Mouse (Mus musculus) layer of hippocampus, adult 9-11 months (tissue): ENCODE measurements around the gene Gm28048.

ENCODE experiments used
- DNase-seq: peaks from one replicate; pipeline ENCODE4 v3.0.0; 2022

The Gm28048 gene

DNA sequence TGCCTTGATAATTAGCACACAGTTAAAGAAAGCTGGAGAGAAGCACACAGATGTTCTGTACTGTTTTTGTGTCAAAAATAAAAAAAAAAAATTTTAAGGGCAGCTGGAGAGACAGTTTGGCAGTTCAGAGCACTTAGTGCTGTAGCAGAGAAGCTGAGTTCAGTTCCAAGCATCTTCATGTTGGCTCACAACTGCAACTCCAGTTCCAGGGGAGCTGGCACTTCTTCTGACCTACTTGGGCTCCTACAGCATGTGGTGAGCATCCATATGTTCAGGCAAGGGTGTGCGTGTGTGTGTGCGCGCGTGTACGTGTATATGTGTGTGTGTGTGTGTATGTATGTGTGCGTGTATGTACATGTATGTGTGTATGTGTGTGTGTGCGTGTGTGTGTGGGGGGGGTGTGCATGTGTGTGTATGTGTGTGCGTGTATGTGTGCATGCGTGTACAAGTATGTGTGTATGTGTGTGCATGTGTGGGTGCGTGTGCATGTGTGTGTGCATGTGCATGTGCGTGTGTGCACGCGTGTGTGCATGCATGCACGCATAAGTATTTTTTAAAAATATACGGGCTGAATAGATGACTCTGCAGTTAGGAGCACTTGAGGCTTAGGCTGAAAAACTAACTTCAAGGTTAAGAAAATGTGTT is 152.8 kb downstream of the Gm28048 start:
- no peak for DNase-seq

- DNase-seq = no peak
These were observed 154.3 kb downstream of the Gm28048 start for GRCm38 (mm10) chr11:22827514-22828080.

GRCm38 (mm10) chr11:22826665-22827064 is 155.2 kb downstream of the Gm28048 start:
- no peak for DNase-seq

DNA sequence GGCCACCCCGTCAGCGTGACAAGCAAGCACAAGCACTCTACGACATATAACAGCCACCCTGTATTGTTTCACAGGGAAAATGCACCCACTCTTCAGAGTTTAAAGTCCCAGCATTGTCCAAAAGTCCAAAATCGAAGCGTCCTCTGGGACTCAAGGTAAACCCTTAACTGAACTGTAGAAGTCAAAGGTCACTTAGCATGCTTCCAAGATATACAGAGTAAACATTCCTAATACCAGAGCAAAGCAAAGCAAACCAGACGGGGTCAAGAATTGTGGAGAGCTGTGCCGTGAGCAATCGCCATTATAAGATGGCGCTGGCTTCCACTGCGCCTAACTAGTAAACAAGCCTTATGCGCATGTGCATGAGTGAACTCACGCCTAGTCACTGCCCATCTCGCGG is 155.8 kb downstream of the Gm28048 start:
- no peak for DNase-seq

GRCm38 (mm10) chr11:22825548-22825947 is 156.3 kb downstream of the Gm28048 start:
- DNase-seq = no peak

DNA sequence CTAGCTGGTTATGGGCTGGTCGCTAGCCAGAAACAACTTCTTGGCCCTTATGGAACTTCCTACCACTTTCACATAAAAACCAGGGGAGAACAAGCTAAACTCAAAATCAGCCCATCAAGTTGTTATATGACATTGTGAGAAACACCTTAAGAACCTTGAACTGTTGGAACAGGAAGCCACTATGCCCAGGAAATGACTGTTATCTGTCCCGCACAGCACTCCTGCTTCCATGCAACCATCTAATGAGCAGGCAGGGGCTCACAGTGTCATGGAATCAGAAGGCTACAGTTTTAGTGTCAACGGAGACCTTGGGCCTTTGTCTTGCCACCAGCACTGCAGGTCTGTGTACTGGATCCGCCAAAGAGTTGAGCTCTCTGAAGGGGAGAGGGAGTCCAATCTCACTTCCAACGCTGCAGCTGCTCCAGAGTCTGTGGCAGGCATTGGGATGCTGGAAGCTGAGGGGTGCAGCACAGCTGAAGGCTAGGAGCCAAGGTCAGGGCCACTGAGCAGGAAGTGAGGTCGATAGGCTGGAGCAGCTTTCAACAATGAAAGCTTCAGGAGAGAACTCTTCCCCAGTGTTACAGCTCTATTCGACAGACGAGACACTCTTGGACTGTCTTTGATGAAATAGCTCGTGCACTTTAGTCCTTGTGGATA is 157.7 kb downstream of the Gm28048 start:
- DNase-seq = no peak

- no peak for DNase-seq
These were observed 160.6 kb downstream of the Gm28048 start for GRCm38 (mm10) chr11:22821243-22821642.

DNA sequence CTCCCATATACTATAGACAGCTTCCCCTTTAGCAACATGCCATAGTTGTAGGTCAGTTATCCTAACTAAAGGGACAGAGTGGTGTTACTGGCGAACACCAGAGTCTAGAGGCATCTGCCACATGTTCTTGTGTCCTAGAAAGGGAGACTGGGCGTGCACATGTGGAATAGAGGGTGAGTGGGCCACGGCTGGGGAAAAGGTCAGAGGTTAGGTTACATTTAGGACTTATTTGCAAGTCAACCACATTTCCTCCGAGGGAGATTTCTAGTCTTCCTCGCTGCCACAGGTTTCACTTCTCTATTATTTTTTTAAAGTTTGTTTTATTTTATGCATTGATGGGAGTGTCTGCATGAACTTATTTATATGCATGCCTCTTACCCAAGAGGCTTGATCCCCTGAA is 163.5 kb downstream of the Gm28048 start:
- DNase-seq = no peak

- no peak for DNase-seq
These were observed 166.0 kb downstream of the Gm28048 start for GRCm38 (mm10) chr11:22815877-22816276.

- no peak for DNase-seq
These were observed 166.7 kb downstream of the Gm28048 start for GRCm38 (mm10) chr11:22815143-22815542.

GRCm38 (mm10) chr11:22813921-22814704 is 167.8 kb downstream of the Gm28048 start:
- DNase-seq = no peak

DNA sequence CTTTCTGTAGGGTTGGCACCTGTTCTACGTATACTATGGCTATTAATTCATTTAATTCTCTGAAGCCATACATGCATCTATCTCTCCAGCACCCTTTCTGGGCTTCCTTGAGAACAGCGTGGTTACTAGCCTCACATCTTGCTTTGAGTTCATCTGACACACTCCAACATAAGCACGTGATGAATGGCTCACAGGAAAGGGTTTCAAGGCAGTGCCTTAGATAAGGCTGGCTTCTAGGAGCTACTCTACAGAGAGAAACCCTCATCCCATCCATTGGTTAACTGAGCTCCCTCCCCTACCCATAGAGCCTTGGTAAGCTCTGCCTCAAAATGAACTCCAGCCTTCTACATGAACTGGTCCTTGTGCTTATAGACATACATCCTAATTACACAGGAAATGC is 168.5 kb downstream of the Gm28048 start:
- no peak for DNase-seq

DNA sequence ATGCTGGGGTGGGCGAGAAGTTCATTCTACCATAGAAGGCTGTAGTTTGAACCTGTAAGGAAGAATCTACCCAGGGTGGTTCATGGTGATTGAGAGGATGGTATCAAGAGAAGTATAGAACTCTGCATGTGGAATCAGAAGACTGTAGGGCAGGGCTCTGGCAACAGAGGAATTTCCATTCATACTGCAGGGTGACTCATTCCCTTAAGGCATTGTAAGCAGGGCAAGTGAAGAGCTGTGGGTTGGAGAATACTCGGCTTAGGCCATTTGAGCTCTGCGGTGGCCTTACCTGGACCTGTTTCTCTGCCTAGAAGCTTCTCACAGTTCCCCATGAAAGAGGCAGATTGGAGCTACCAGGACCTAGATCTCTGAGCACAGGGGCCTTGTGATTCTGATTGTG is 170.5 kb downstream of the Gm28048 start:
- DNase-seq = no peak

DNA sequence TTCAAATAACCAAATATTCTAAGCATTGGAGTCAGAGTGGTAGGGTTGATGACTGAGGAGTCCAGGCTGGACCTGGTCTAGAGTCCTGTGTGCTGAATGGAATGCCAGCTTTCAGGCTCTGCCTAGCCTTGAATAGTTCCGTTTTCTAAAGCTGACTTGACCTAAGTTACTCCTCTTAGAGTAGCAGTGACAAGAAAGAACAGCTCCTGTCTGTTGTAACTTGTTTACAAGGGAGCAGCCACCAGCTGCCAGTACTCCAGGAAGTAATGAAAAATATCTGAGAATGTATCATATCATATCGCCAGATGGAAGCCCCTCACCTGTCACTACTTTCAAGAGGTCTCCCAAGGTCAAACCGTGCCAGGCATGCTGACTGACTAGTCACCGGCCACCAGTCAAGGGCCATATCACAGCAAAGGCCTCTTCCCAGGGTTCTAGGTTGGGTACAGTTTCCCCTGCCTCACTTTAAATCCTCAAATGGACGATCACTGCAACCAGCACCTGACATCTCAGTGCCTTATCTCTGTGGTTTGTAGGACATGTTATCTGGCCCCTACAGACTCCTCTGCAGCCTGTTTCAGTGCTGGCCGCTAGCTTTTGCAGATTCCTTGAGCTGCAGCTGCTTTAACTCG is 172.3 kb downstream of the Gm28048 start:
- no peak for DNase-seq

- no peak for DNase-seq
These were observed 173.8 kb downstream of the Gm28048 start for GRCm38 (mm10) chr11:22808040-22808439.

GRCm38 (mm10) chr11:22805171-22805570 is 176.7 kb downstream of the Gm28048 start:
- DNase-seq = no peak

GRCm38 (mm10) chr11:22799987-22800424 is 181.9 kb downstream of the Gm28048 start:
- no peak for DNase-seq

- DNase-seq = no peak
These were observed 183.0 kb downstream of the Gm28048 start for GRCm38 (mm10) chr11:22798916-22799315.

DNA sequence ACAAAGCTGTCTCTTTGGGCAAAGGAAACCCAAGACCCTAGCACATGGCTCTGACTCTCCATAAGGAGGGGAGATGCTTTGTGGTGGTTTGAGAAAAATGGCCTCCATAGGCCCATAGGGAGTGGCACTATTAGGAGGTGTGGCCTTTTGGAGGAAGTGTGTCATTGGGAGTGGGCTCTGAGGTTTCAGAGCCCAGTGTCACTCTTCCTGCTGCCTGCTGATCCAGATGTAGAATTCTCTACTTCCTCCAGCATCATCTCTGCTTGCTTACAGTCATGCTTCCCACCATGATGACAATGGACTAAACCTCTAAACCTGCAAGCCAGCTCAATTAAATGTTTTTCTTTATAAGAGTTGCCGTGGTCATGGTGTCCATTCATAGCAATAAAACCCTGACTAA is 187.2 kb downstream of the Gm28048 start:
- DNase-seq = no peak

- no peak for DNase-seq
These were observed 188.0 kb downstream of the Gm28048 start for GRCm38 (mm10) chr11:22793881-22794203.

- no peak for DNase-seq
These were observed 188.6 kb downstream of the Gm28048 start for GRCm38 (mm10) chr11:22793176-22793880.

DNA sequence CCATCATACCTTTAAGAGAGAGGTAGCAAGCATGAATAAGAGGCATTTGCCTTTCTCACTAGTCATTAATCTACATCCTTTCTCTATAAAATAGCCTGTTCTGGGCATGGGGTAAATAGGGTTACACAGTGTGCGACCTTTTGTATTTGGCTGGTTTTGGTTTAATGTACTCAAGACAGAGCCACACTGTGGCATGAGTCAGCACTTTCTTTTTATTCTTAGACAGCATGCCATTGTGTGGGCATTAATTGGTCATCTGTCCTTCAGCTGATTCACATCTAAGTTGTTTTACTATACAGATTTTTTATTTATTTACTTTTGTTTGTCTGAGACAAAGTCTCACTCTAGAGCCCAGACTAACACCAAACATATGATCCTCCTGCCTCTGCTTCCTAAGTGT is 189.7 kb downstream of the Gm28048 start:
- no peak for DNase-seq

DNA sequence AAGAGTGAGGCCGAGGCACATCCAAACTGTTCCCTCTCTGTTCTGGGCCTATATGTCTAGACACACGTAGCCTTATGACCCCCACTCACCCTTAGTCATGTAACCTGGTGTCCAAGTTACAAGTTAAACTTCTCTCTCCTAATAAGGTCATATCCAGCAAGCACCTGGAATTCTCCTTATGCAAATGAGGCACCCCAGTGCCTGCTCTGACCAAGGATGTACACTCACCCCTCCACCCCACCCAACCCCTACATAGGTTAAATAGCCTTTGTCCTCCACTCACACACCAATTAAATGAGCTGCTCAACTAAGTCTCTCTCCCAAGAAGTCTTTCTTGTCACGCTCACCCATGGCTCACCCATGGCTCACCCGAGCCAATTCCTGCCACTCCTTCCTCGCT is 190.2 kb downstream of the Gm28048 start:
- DNase-seq = no peak
